Mouse (Mus musculus): Measurements from ENCODE around the gene Cyp46a1. TPM values are rescaled to one million over a fixed set of nuclear protein-coding genes. Genes with fewer than 3 reads are reported as not detected.

Gene Cyp46a1
- polyA plus RNA-seq (2012; fragmentation: generic; extraction: Trizol): 1.6 TPM

GRCm38 (mm10) chr12:108333895-108334445 is at the start of gene Cyp46a1:
Gene Cyp46a1, plus strand, starts transcription at chr12:108334381.
- H3K36me3 ChIP-seq (ENCODE audit: control insufficient read depth, insufficient read depth): no peaks in the 10 kb centered on the region
- no peaks in the 10 kb centered on the region for H3K79me2 ChIP-seq (ENCODE audit: control insufficient read depth, insufficient read depth)
- H3ac ChIP-seq (ENCODE audit: control insufficient read depth, insufficient read length): peak within 1 kb of the TSS; percentile 32
- peak within 1 kb of the TSS; percentile 21 for H3K4me3 ChIP-seq
- no peak for TF ChIP-seq TCF12 (IDR thresholded peaks at IDR 0.05; ENCODE audit: insufficient read depth, poor library complexity, severe bottlenecking)
- peak; percentile 34 for TF ChIP-seq MAX (IDR thresholded peaks at IDR 0.05; ENCODE audit: low read depth)
- TF ChIP-seq MYOG (IDR thresholded peaks at IDR 0.05; ENCODE audit: control insufficient read depth in 1 of 3, insufficient read depth in 1 of 3, insufficient read length in 2 of 3, low read depth in 2 of 3): no peak
- peak in 1 of 3 experiments; percentile 1 for TF ChIP-seq MYOD1 (IDR thresholded peaks at IDR 0.05; ENCODE audit: control insufficient read depth in 1 of 3, insufficient read length in 2 of 3, low read depth in 2 of 3)
- peak; percentile 21 for TF ChIP-seq SRF (IDR thresholded peaks at IDR 0.05; ENCODE audit: control insufficient read depth, insufficient read length, low read depth)
- TF ChIP-seq POLR2AphosphoS2 (IDR thresholded peaks at IDR 0.05; ENCODE audit: insufficient read length, low read depth): no peak
- no peak for TF ChIP-seq CEBPB (IDR thresholded peaks at IDR 0.05; ENCODE audit: insufficient read depth, poor library complexity, severe bottlenecking)
- peak; percentile 33 for TF ChIP-seq POLR2A (IDR thresholded peaks at IDR 0.05; ENCODE audit: insufficient read length, low read depth)
- TF ChIP-seq REST (IDR thresholded peaks at IDR 0.05; ENCODE audit: insufficient read depth, insufficient read length): no peak
- TF ChIP-seq TCF3 (IDR thresholded peaks at IDR 0.05; ENCODE audit: insufficient read length, low read depth): no peak
- TF ChIP-seq E2F4 (IDR thresholded peaks at IDR 0.05; ENCODE audit: insufficient read depth): no peak
- H3K4me2 ChIP-seq (ENCODE audit: low read depth): peak within 1 kb of the TSS; percentile 99
- H3K27me3 ChIP-seq (ENCODE audit: control insufficient read depth, insufficient read depth, insufficient read length): no peaks in the 10 kb centered on the region

GRCm38 (mm10) chr12:108284455-108285224 is 49.5 kb upstream of the Cyp46a1 start:
- Histone ChIP-seq H3K36me3 (ENCODE audit: control insufficient read depth, insufficient read depth) (no peaks in the 10 kb centered on the region), H3K79me2 (ENCODE audit: control insufficient read depth, insufficient read depth) (no peaks in the 10 kb centered on the region), H3ac (ENCODE audit: control insufficient read depth, insufficient read length) (no peak overlapping the region), H3K4me2 (ENCODE audit: low read depth) (peak overlapping the region; percentile 12), H3K27me3 (ENCODE audit: control insufficient read depth, insufficient read depth, insufficient read length) (peaks cover 5% of the 10 kb centered on the region), H3K4me3 (no peak overlapping the region)
- TF ChIP-seq POLR2AphosphoS2 (IDR thresholded peaks at IDR 0.05; ENCODE audit: insufficient read length, low read depth): no peak
- no peak for TF ChIP-seq MYOG (IDR thresholded peaks at IDR 0.05; ENCODE audit: control insufficient read depth in 1 of 3, insufficient read depth in 1 of 3, insufficient read length in 2 of 3, low read depth in 2 of 3)
- TF ChIP-seq SRF (IDR thresholded peaks at IDR 0.05; ENCODE audit: control insufficient read depth, insufficient read length, low read depth): no peak
- no peak for TF ChIP-seq E2F4 (IDR thresholded peaks at IDR 0.05; ENCODE audit: insufficient read depth)
- TF ChIP-seq POLR2A (IDR thresholded peaks at IDR 0.05; ENCODE audit: insufficient read length, low read depth): no peak
- TF ChIP-seq CEBPB (IDR thresholded peaks at IDR 0.05; ENCODE audit: insufficient read depth, poor library complexity, severe bottlenecking): no peak
- TF ChIP-seq TCF3 (IDR thresholded peaks at IDR 0.05; ENCODE audit: insufficient read length, low read depth): no peak
- TF ChIP-seq USF1 (IDR thresholded peaks at IDR 0.05; ENCODE audit: low read depth): no peak

GRCm38 (mm10) chr12:108285225-108286011 is 48.8 kb upstream of the Cyp46a1 start:
- H3K4me3 ChIP-seq: no peak overlapping the region
- H3K79me2 ChIP-seq (ENCODE audit: control insufficient read depth, insufficient read depth): no peaks in the 10 kb centered on the region
- H3K27me3 ChIP-seq (ENCODE audit: control insufficient read depth, insufficient read depth, insufficient read length): peaks cover 5% of the 10 kb centered on the region
- TF ChIP-seq MYOD1 (IDR thresholded peaks at IDR 0.05; ENCODE audit: control insufficient read depth in 1 of 3, insufficient read length in 2 of 3, low read depth in 2 of 3) (no peak), E2F4 (IDR thresholded peaks at IDR 0.05; ENCODE audit: insufficient read depth) (no peak), MYOG (IDR thresholded peaks at IDR 0.05; ENCODE audit: control insufficient read depth in 1 of 3, insufficient read depth in 1 of 3, insufficient read length in 2 of 3, low read depth in 2 of 3) (no peak), TCF12 (IDR thresholded peaks at IDR 0.05; ENCODE audit: insufficient read depth, poor library complexity, severe bottlenecking) (no peak), USF1 (IDR thresholded peaks at IDR 0.05; ENCODE audit: low read depth) (no peak), SRF (IDR thresholded peaks at IDR 0.05; ENCODE audit: control insufficient read depth, insufficient read length, low read depth) (no peak), POLR2A (IDR thresholded peaks at IDR 0.05; ENCODE audit: insufficient read length, low read depth) (no peak), POLR2AphosphoS2 (IDR thresholded peaks at IDR 0.05; ENCODE audit: insufficient read length, low read depth) (no peak), CEBPB (IDR thresholded peaks at IDR 0.05; ENCODE audit: insufficient read depth, poor library complexity, severe bottlenecking) (no peak), MAX (IDR thresholded peaks at IDR 0.05; ENCODE audit: low read depth) (no peak), TCF3 (IDR thresholded peaks at IDR 0.05; ENCODE audit: insufficient read length, low read depth) (no peak), REST (IDR thresholded peaks at IDR 0.05; ENCODE audit: insufficient read depth, insufficient read length) (no peak)
- H3K36me3 ChIP-seq (ENCODE audit: control insufficient read depth, insufficient read depth): no peaks in the 10 kb centered on the region
- H3ac ChIP-seq (ENCODE audit: control insufficient read depth, insufficient read length): no peak overlapping the region
- H3K4me2 ChIP-seq (ENCODE audit: low read depth): peak overlapping the region; percentile 12

- no peak for TF ChIP-seq REST (IDR thresholded peaks at IDR 0.05; ENCODE audit: insufficient read depth, insufficient read length)
- TF ChIP-seq POLR2AphosphoS2 (IDR thresholded peaks at IDR 0.05; ENCODE audit: insufficient read length, low read depth): no peak
- TF ChIP-seq SRF (IDR thresholded peaks at IDR 0.05; ENCODE audit: control insufficient read depth, insufficient read length, low read depth): no peak
- no peak for TF ChIP-seq USF1 (IDR thresholded peaks at IDR 0.05; ENCODE audit: low read depth)
- no peak for TF ChIP-seq MAX (IDR thresholded peaks at IDR 0.05; ENCODE audit: low read depth)
- no peak for TF ChIP-seq POLR2A (IDR thresholded peaks at IDR 0.05; ENCODE audit: insufficient read length, low read depth)
- TF ChIP-seq CEBPB (IDR thresholded peaks at IDR 0.05; ENCODE audit: insufficient read depth, poor library complexity, severe bottlenecking): no peak
- TF ChIP-seq E2F4 (IDR thresholded peaks at IDR 0.05; ENCODE audit: insufficient read depth): no peak
- TF ChIP-seq TCF3 (IDR thresholded peaks at IDR 0.05; ENCODE audit: insufficient read length, low read depth): no peak
- TF ChIP-seq MYOG (IDR thresholded peaks at IDR 0.05; ENCODE audit: control insufficient read depth in 1 of 3, insufficient read depth in 1 of 3, insufficient read length in 2 of 3, low read depth in 2 of 3): no peak
- TF ChIP-seq TCF12 (IDR thresholded peaks at IDR 0.05; ENCODE audit: insufficient read depth, poor library complexity, severe bottlenecking): no peak
- no peak for TF ChIP-seq MYOD1 (IDR thresholded peaks at IDR 0.05; ENCODE audit: control insufficient read depth in 1 of 3, insufficient read length in 2 of 3, low read depth in 2 of 3)
- no peaks in the 10 kb centered on the region for H3K79me2 ChIP-seq (ENCODE audit: control insufficient read depth, insufficient read depth)
- H3ac ChIP-seq (ENCODE audit: control insufficient read depth, insufficient read length): no peak overlapping the region
- no peak overlapping the region for H3K4me3 ChIP-seq
- H3K4me2 ChIP-seq (ENCODE audit: low read depth): no peak overlapping the region
- peaks cover 8% of the 10 kb centered on the region for H3K27me3 ChIP-seq (ENCODE audit: control insufficient read depth, insufficient read depth, insufficient read length)
- no peaks in the 10 kb centered on the region for H3K36me3 ChIP-seq (ENCODE audit: control insufficient read depth, insufficient read depth)
These were observed 47.8 kb upstream of the Cyp46a1 start for GRCm38 (mm10) chr12:108286381-108286780.

Data from myocyte (in vitro differentiated cells).